Mouse (Mus musculus): ENCODE results near the gene Ctnna3. TPM values are rescaled to one million over a fixed set of nuclear protein-coding genes. Genes with fewer than 3 reads are reported as not detected.
A peak's percentile ranks its signal among the peaks of the same experiment; 100 is the strongest.
"Not testable (repeated sequence)": the region's sequence is repeated elsewhere in the genome, so short reads cannot be mapped to it uniquely, and the experiment has no call there.

The Ctnna3 gene
- polyA plus RNA-seq, 1 experiment from 2014 or later, result 0.90 TPM

GRCm38 (mm10) chr10:63428243-63429022 lies 1.5 kb upstream of the Ctnna3 start:
- H3K4me3 ChIP-seq, result peak overlapping the region; percentile 75
- peak overlapping the region; percentile 68 for H3K4me2 ChIP-seq
- peak overlapping the region; percentile 55 for H3K27ac ChIP-seq
- H3K27me3 ChIP-seq, result no peaks in the 10 kb centered on the region
- WGBS, result 21% methylated on average over 19 of the region's 19 CpGs
- H3K9me3 ChIP-seq, result no peaks in the 10 kb centered on the region
- H3K9ac ChIP-seq, result peak overlapping the region; percentile 69
- no peak for ATAC-seq (ENCODE audit: insufficient number of reproducible peaks, insufficient read depth, low FRiP score, low TSS enrichment, low read depth)
- no peaks in the 10 kb centered on the region for H3K4me1 ChIP-seq
- H3K36me3 ChIP-seq, result no peaks in the 10 kb centered on the region

GRCm38 (mm10) chr10:63429023-63429340 lies 916 bp upstream of the Ctnna3 start:
- no peak for ATAC-seq (ENCODE audit: insufficient number of reproducible peaks, insufficient read depth, low FRiP score, low TSS enrichment, low read depth)
- WGBS, result 2% methylated on average over 11 of the region's 11 CpGs
- no peaks in the 10 kb centered on the region for H3K27me3 ChIP-seq
- H3K27ac ChIP-seq, result peak overlapping the region; percentile 55
- no peaks in the 10 kb centered on the region for H3K4me1 ChIP-seq
- H3K9ac ChIP-seq, result peak overlapping the region; percentile 69
- H3K36me3 ChIP-seq, result no peaks in the 10 kb centered on the region
- peak overlapping the region; percentile 75 for H3K4me3 ChIP-seq
- peak overlapping the region; percentile 68 for H3K4me2 ChIP-seq
- no peaks in the 10 kb centered on the region for H3K9me3 ChIP-seq

- peak overlapping the region; percentile 75 for H3K4me3 ChIP-seq
- peak overlapping the region; percentile 84 for H3K27ac ChIP-seq
- H3K36me3 ChIP-seq, result no peaks in the 10 kb centered on the region
- H3K4me1 ChIP-seq, result no peaks in the 10 kb centered on the region
- peak; percentile 90 for ATAC-seq (ENCODE audit: insufficient number of reproducible peaks, insufficient read depth, low FRiP score, low TSS enrichment, low read depth)
- under 1% methylated on average over 34 of the region's 34 CpGs for WGBS
- peak overlapping the region; percentile 82 for H3K9ac ChIP-seq
- H3K9me3 ChIP-seq, result no peaks in the 10 kb centered on the region
- H3K27me3 ChIP-seq, result no peaks in the 10 kb centered on the region
- H3K4me2 ChIP-seq, result peak overlapping the region; percentile 68
These were observed 518 bp upstream of the Ctnna3 start for GRCm38 (mm10) chr10:63429380-63429779.

- Histone ChIP-seq H3K36me3 (no peaks in the 10 kb centered on the region), H3K27ac (no peak overlapping the region), H3K4me3 (no peak overlapping the region), H3K27me3 (no peaks in the 10 kb centered on the region), H3K9me3 (no peaks in the 10 kb centered on the region), H3K4me2 (no peak overlapping the region), H3K4me1 (no peaks in the 10 kb centered on the region), H3K9ac (no peak overlapping the region)
- WGBS, result 88% methylated on average over 7 of the region's 7 CpGs
- ATAC-seq (ENCODE audit: insufficient number of reproducible peaks, insufficient read depth, low FRiP score, low TSS enrichment, low read depth), result no peak
These were observed 1.4 kb downstream of the Ctnna3 start for GRCm38 (mm10) chr10:63431221-63431736.

DNA sequence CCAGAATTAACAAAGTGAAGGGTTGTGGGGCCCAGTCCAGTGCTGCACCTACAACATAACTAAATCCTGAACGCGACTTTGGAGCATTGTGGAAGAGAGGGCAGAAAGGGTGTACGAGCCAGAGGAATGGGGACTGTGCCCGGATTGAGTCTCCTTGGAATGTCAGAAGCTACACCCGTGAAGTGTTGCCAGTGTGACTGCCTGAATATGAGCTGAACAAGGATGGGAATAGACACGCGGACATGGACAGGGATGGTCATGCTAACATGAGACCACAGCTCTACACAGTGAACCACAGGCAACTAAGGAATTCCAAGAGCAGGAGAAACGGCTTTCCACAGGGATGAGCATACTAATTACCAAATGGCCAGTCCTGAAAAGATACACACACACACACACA lies 2.2 kb downstream of the Ctnna3 start:
- Histone ChIP-seq H3K9ac (no peak overlapping the region), H3K4me3 (no peak overlapping the region), H3K4me1 (no peaks in the 10 kb centered on the region), H3K27me3 (no peaks in the 10 kb centered on the region), H3K9me3 (no peaks in the 10 kb centered on the region), H3K27ac (no peak overlapping the region), H3K4me2 (no peak overlapping the region), H3K36me3 (no peaks in the 10 kb centered on the region)
- 93% methylated on average over 8 of the region's 8 CpGs for WGBS
- no peak for ATAC-seq (ENCODE audit: insufficient number of reproducible peaks, insufficient read depth, low FRiP score, low TSS enrichment, low read depth)

DNA sequence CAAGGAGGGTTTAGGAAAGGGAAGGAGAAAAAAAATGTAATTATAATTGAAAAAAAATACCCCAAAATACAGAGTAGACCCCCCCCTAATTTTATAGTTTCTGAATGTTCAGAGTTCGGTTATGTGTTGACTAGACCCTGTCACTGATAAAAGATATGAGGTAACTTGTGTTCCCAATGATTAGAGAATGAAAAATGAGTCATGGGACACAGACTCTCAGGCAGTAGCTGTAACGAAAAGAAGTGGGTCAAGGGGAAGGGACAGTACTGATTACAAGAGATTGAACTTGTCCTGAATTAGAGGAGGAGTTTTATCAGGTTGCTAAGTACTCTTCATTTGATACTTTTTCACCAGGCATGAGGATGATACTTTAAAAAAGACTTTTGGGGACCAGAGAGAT lies 3.0 kb downstream of the Ctnna3 start:
- Histone ChIP-seq H3K4me1 (no peaks in the 10 kb centered on the region), H3K9me3 (no peaks in the 10 kb centered on the region), H3K27me3 (no peaks in the 10 kb centered on the region), H3K4me3 (no peak overlapping the region), H3K36me3 (no peaks in the 10 kb centered on the region), H3K27ac (no peak overlapping the region), H3K4me2 (no peak overlapping the region), H3K9ac (no peak overlapping the region)
- no peak for ATAC-seq (ENCODE audit: insufficient number of reproducible peaks, insufficient read depth, low FRiP score, low TSS enrichment, low read depth)
- 70% methylated on average over 2 of the region's 2 CpGs for WGBS

GRCm38 (mm10) chr10:63438736-63439262 lies 8.9 kb downstream of the Ctnna3 start:
- Histone ChIP-seq H3K27me3 (no peaks in the 10 kb centered on the region), H3K27ac (no peak overlapping the region), H3K36me3 (no peaks in the 10 kb centered on the region), H3K9me3 (no peaks in the 10 kb centered on the region), H3K9ac (no peak overlapping the region), H3K4me3 (no peak overlapping the region), H3K4me2 (no peak overlapping the region), H3K4me1 (no peaks in the 10 kb centered on the region)
- ATAC-seq (ENCODE audit: insufficient number of reproducible peaks, insufficient read depth, low FRiP score, low TSS enrichment, low read depth), result no peak

DNA sequence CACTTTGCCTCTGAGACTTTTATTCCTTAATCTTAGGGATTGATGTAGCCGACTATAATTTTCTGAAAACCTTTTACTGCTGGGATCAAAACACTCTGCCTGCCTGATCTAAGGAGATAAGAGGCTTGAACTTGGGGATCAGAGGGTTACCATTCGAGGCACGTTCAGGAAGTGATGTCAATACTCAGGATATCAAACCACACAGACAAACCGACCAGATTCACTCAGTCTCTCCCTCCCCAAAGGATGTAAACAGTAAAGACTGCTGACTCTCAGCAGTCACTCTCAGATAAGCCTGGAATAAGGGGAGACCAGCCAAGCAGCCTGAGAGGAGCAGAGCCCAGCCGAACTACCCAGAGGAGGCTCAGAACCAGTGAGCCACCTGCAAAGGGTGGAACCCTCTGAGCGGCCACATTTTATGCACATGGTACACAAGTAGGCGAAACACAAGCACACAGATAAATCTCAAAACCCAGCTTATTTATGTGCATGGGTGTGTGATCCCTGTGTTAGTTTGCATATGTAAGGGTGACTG lies 9.9 kb downstream of the Ctnna3 start:
- ATAC-seq (ENCODE audit: insufficient number of reproducible peaks, insufficient read depth, low FRiP score, low TSS enrichment, low read depth), result no peak
- Histone ChIP-seq H3K9me3 (no peaks in the 10 kb centered on the region), H3K36me3 (no peaks in the 10 kb centered on the region), H3K27ac (no peak overlapping the region), H3K4me2 (no peak overlapping the region), H3K27me3 (no peaks in the 10 kb centered on the region), H3K4me1 (no peaks in the 10 kb centered on the region), H3K9ac (no peak overlapping the region), H3K4me3 (no peak overlapping the region)
- WGBS, result 65% methylated on average over 7 of the region's 7 CpGs

- not testable (repeated sequence) for H3K36me3 ChIP-seq; H3K4me3 ChIP-seq; H3K4me2 ChIP-seq; H3K27me3 ChIP-seq; ATAC-seq (ENCODE audit: insufficient number of reproducible peaks, insufficient read depth, low FRiP score, low TSS enrichment, low read depth); H3K9ac ChIP-seq; H3K9me3 ChIP-seq; H3K4me1 ChIP-seq; H3K27ac ChIP-seq
- 84% methylated on average over 13 of the region's 13 CpGs for WGBS
These were observed 14.9 kb downstream of the Ctnna3 start for GRCm38 (mm10) chr10:63444602-63445387.

GRCm38 (mm10) chr10:63453926-63454325 lies 24.0 kb downstream of the Ctnna3 start:
- no peaks in the 10 kb centered on the region for H3K27me3 ChIP-seq
- no peaks in the 10 kb centered on the region for H3K36me3 ChIP-seq
- H3K9me3 ChIP-seq, result no peaks in the 10 kb centered on the region
- no peak for ATAC-seq (ENCODE audit: insufficient number of reproducible peaks, insufficient read depth, low FRiP score, low TSS enrichment, low read depth)
- H3K4me3 ChIP-seq, result no peak overlapping the region
- no peaks in the 10 kb centered on the region for H3K4me1 ChIP-seq
- no peak overlapping the region for H3K4me2 ChIP-seq
- H3K27ac ChIP-seq, result no peak overlapping the region
- H3K9ac ChIP-seq, result no peak overlapping the region
- 87% methylated on average over 4 of the region's 4 CpGs for WGBS

GRCm38 (mm10) chr10:63455110-63455878 lies 25.4 kb downstream of the Ctnna3 start:
- Histone ChIP-seq H3K9ac (no peak overlapping the region), H3K27me3 (no peaks in the 10 kb centered on the region), H3K36me3 (no peaks in the 10 kb centered on the region), H3K4me3 (no peak overlapping the region), H3K4me2 (no peak overlapping the region), H3K27ac (no peak overlapping the region), H3K9me3 (no peaks in the 10 kb centered on the region), H3K4me1 (no peaks in the 10 kb centered on the region)
- 51% methylated on average over 8 of the region's 8 CpGs for WGBS
- ATAC-seq (ENCODE audit: insufficient number of reproducible peaks, insufficient read depth, low FRiP score, low TSS enrichment, low read depth), result no peak
